Mouse (Mus musculus): ENCODE data around the gene Frmd4a. TPM values are rescaled to one million over a fixed set of nuclear protein-coding genes. Genes with fewer than 3 reads are reported as not detected.

Frmd4a gene
- total RNA-seq, 2 experiments from 2014 or later: 64.6 to 86.7 TPM

- DNase-seq (ENCODE audit: extremely low spot score in 1 of 2, low spot score in 1 of 2): no peak
Measured at GRCm38 (mm10) chr2:4628920-4629319, 611.4 kb downstream of the Frmd4a start.

GRCm38 (mm10) chr2:4629470-4629869 is 612.0 kb downstream of the Frmd4a start:
- no peak for DNase-seq (ENCODE audit: extremely low spot score in 1 of 2, low spot score in 1 of 2)

GRCm38 (mm10) chr2:4630197-4630835 is 612.8 kb downstream of the Frmd4a start:
- DNase-seq (ENCODE audit: extremely low spot score in 1 of 2, low spot score in 1 of 2): no peak

GRCm38 (mm10) chr2:4635804-4636203 is 618.3 kb downstream of the Frmd4a start:
- DNase-seq (ENCODE audit: extremely low spot score in 1 of 2, low spot score in 1 of 2): peak in 1 of 2 experiments; percentile 54

- no peak for DNase-seq (ENCODE audit: extremely low spot score in 1 of 2, low spot score in 1 of 2)
Measured at GRCm38 (mm10) chr2:4636656-4637055, 619.1 kb downstream of the Frmd4a start.

- no peak for DNase-seq (ENCODE audit: extremely low spot score in 1 of 2, low spot score in 1 of 2)
Measured at GRCm38 (mm10) chr2:4638189-4638588, 620.7 kb downstream of the Frmd4a start.

GRCm38 (mm10) chr2:4645066-4645465 is 627.5 kb downstream of the Frmd4a start:
- no peak for DNase-seq (ENCODE audit: extremely low spot score in 1 of 2, low spot score in 1 of 2)

GRCm38 (mm10) chr2:4648094-4648493 is 630.6 kb downstream of the Frmd4a start:
- no peak for DNase-seq (ENCODE audit: extremely low spot score in 1 of 2, low spot score in 1 of 2)

- no peak for DNase-seq (ENCODE audit: extremely low spot score in 1 of 2, low spot score in 1 of 2)
Measured at GRCm38 (mm10) chr2:4649646-4650045, 632.1 kb downstream of the Frmd4a start.

GRCm38 (mm10) chr2:4651500-4652285 is 634.2 kb downstream of the Frmd4a start, which contains the start of gene Prpf18:
Gene Prpf18, minus strand, starts transcription at chr2:4652113.
- DNase-seq (ENCODE audit: extremely low spot score in 1 of 2, low spot score in 1 of 2): peak; percentile 77 to 90

- no peak for DNase-seq (ENCODE audit: extremely low spot score in 1 of 2, low spot score in 1 of 2)
Measured at GRCm38 (mm10) chr2:4660677-4661076, 643.2 kb downstream of the Frmd4a start.

Measured in layer of hippocampus, postnatal 25 days (tissue).